11 mouse cellular contexts compared by ENCODE assay signal in genomic region chr19:28623726-28624125, GRCm38 (mm10). TPM values are rescaled to one million over a fixed set of nuclear protein-coding genes. Genes with fewer than 3 reads are reported as not detected.
DNase-seq lines count a peak whose midpoint lies in the region; ATAC-seq and TF ChIP-seq lines count a peak whose summit lies in the region.
"Had no signal": no experiment of that assay in that cellular context is flagged by ENCODE, and none has a peak within 500 bp of the region (broad histone marks: within the 10 kb centered on the region; RNA-seq: fewer than 3 reads in every experiment).

No protein-coding gene starts in this region.

- no peaks in the 10 kb centered on the region for H3K79me2 ChIP-seq in heart, adult 2 months (replicated peaks; ENCODE audit: control insufficient read depth, insufficient read depth, low read length)

- no peaks in the 10 kb centered on the region for H3K9me3 ChIP-seq in heart, embryonic 10.5 days
- H3K9me3 ChIP-seq in hindbrain, postnatal 0 days (ENCODE audit: low read length) = no peaks in the 10 kb centered on the region
- no peaks in the 10 kb centered on the region for H3K9me3 ChIP-seq in intestine, embryonic 16.5 days (ENCODE audit: control insufficient read depth, low read length)
- H3K9me3 ChIP-seq: embryonic facial prominence, embryonic 10.5 days had no signal

- TF ChIP-seq POLR2A in heart, adult 2 months (IDR thresholded peaks at IDR 0.05; ENCODE audit: insufficient read depth, low read depth, low read length) = no peak

- H3K27me3 ChIP-seq in heart, adult 2 months (ENCODE audit: control insufficient read depth, insufficient read depth, low read length) = no peaks in the 10 kb centered on the region
- no peaks in the 10 kb centered on the region for H3K27me3 ChIP-seq in heart, embryonic 10.5 days (ENCODE audit: insufficient read depth, poor library complexity, severe bottlenecking)
- H3K27me3 ChIP-seq in hindbrain, postnatal 0 days (ENCODE audit: insufficient read depth, low read length) = no peaks in the 10 kb centered on the region
- no peaks in the 10 kb centered on the region for H3K27me3 ChIP-seq in intestine, embryonic 16.5 days (replicated peaks; ENCODE audit: control insufficient read depth, insufficient read depth, low read length)

- ATAC-seq in hindbrain, postnatal 0 days = no peak
- ATAC-seq in intestine, embryonic 16.5 days = no peak
- ATAC-seq: liver, postnatal 0 days had no signal

- no peak for TF ChIP-seq EP300 in heart, adult 2 months (IDR thresholded peaks at IDR 0.05; ENCODE audit: insufficient read depth, low read depth, low read length)

- peak; percentile 67 to 76 for DNase-seq in heart, adult 2 months
- DNase-seq in heart, embryonic 10.5 days (ENCODE audit: low spot score) = no peak
- DNase-seq in urinary bladder, postnatal 14 days (ENCODE audit: low spot score) = peak; percentile 72
- DNase-seq in urinary bladder, postnatal 10 days (ENCODE audit: low spot score) = no peak
- DNase-seq in gastrocnemius, postnatal 25 days = peak; percentile 50
- DNase-seq in urinary bladder, postnatal 36 days (ENCODE audit: low spot score in 2 of 2) = peak; percentile 41 to 58
- DNase-seq in hindbrain, postnatal 0 days (ENCODE audit: low spot score) = no peak
- DNase-seq: cerebellum, adult 18-20 months; liver, postnatal 0 days had no signal

- WGBS in heart, adult 2 months = 63% methylated on average over 10 of the region's 10 CpGs
- WGBS in heart, embryonic 10.5 days = 76% methylated on average over 10 of the region's 10 CpGs
- 73% methylated on average over 9 of the region's 10 CpGs for WGBS in hindbrain, postnatal 0 days
- 73% methylated on average over 10 of the region's 10 CpGs for WGBS in intestine, embryonic 16.5 days

- no peak overlapping the region for H3K9ac ChIP-seq in heart, adult 2 months (ENCODE audit: low read depth, low read length)
- no peak overlapping the region for H3K9ac ChIP-seq in hindbrain, postnatal 0 days (replicated peaks; ENCODE audit: low read length)
- no peak overlapping the region for H3K9ac ChIP-seq in intestine, embryonic 16.5 days (ENCODE audit: low read depth, low read length)
- H3K9ac ChIP-seq: liver, postnatal 0 days had no signal

- H3K4me2 ChIP-seq in hindbrain, postnatal 0 days (ENCODE audit: low read depth, low read length) = no peak overlapping the region
- H3K4me2 ChIP-seq in intestine, embryonic 16.5 days (ENCODE audit: low read depth, low read length) = no peak overlapping the region

- H3K36me3 ChIP-seq in heart, adult 2 months (ENCODE audit: control insufficient read depth, insufficient read depth, low read length) = no peaks in the 10 kb centered on the region
- H3K36me3 ChIP-seq in heart, embryonic 10.5 days = no peaks in the 10 kb centered on the region
- no peaks in the 10 kb centered on the region for H3K36me3 ChIP-seq in hindbrain, postnatal 0 days (ENCODE audit: insufficient read depth, low read length)
- H3K36me3 ChIP-seq in intestine, embryonic 16.5 days (ENCODE audit: control insufficient read depth, insufficient read depth, low read length) = no peaks in the 10 kb centered on the region
- H3K36me3 ChIP-seq: embryonic facial prominence, embryonic 10.5 days had no signal

- no peak overlapping the region for H3K27ac ChIP-seq in heart, adult 2 months
- H3K27ac ChIP-seq in heart, embryonic 10.5 days = no peak overlapping the region
- H3K27ac ChIP-seq in hindbrain, postnatal 0 days = no peak overlapping the region
- no peak overlapping the region for H3K27ac ChIP-seq in intestine, embryonic 16.5 days (ENCODE audit: low read length)
- H3K27ac ChIP-seq: embryonic facial prominence, embryonic 10.5 days had no signal

- H3K4me1 ChIP-seq in heart, adult 2 months (ENCODE audit: control insufficient read depth, insufficient read depth, low read length) = no peaks in the 10 kb centered on the region; the same call in 1 of the 2 replicates
- H3K4me1 ChIP-seq in heart, embryonic 10.5 days = no peaks in the 10 kb centered on the region
- no peaks in the 10 kb centered on the region for H3K4me1 ChIP-seq in hindbrain, postnatal 0 days (ENCODE audit: insufficient read depth, low read length)
- no peaks in the 10 kb centered on the region; the same call in 1 of the 2 replicates for H3K4me1 ChIP-seq in intestine, embryonic 16.5 days (ENCODE audit: control insufficient read depth, insufficient read depth, low read length)
- H3K4me1 ChIP-seq: embryonic facial prominence, embryonic 10.5 days had no signal

- no peak for TF ChIP-seq CTCF in heart, adult 2 months (IDR thresholded peaks at IDR 0.05)
- TF ChIP-seq CTCF in hindbrain, postnatal 0 days (IDR thresholded peaks at IDR 0.05; ENCODE audit: low read depth) = no peak

- intact Hi-C loops in heart, adult 2 months (cut with DNase I) = loop anchor here (10.0 kb wide), 1 partner anchor 459 kb away; no protein-coding TSS in a partner anchor

- H3K4me3 ChIP-seq in heart, adult 2 months = no peak overlapping the region
- no peak overlapping the region for H3K4me3 ChIP-seq in heart, embryonic 10.5 days
- no peak overlapping the region for H3K4me3 ChIP-seq in hindbrain, postnatal 0 days (ENCODE audit: low read length)
- H3K4me3 ChIP-seq in intestine, embryonic 16.5 days (ENCODE audit: low read length) = no peak overlapping the region
- H3K4me3 ChIP-seq: embryonic facial prominence, embryonic 10.5 days had no signal

RNA-seq across cellular contexts. Expression of gene Glis3, which starts 56.2 kb away (rescaled TPM):
- total RNA-seq in heart, adult 2 months (2021) = 1 to 10 TPM; 1.1 to 1.3 TPM
- polyA plus RNA-seq in heart, adult 2 months (2012; rRNA removed) = 0.50 and 0.55 TPM in 2 replicates
- 0.99 and 1.4 TPM in 2 replicates for polyA plus RNA-seq in heart, embryonic 10.5 days (2016; fragmentation: Nextera tagmentation; extraction: Ambion mirVana)
- total RNA-seq in gastrocnemius, postnatal 25 days (2021) = 1 to 10 TPM in 1 of 2 experiments, under 1 TPM in 1; 0.82 to 1.0 TPM
- 11.4 and 16.2 TPM in 2 replicates for total RNA-seq in hindbrain, postnatal 0 days (2014; rRNA removed)
- polyA plus RNA-seq in hindbrain, postnatal 0 days (2015; fragmentation: Nextera tagmentation; extraction: Ambion mirVana) = 1.6 and 1.8 TPM in 2 replicates
- 0.73 and 0.97 TPM in 2 replicates for polyA plus RNA-seq in intestine, embryonic 16.5 days (2015; fragmentation: Nextera tagmentation; extraction: Ambion mirVana)

Comparison
In these comparisons a context has a peak if more than half of its experiments do, and no peak if none do; other contexts are left out.
1. DNase-seq: peak in heart, adult 2 months (2 of 2), urinary bladder, postnatal 14 days (single experiment), gastrocnemius, postnatal 25 days (single experiment) and urinary bladder, postnatal 36 days (2 of 2); none in heart, embryonic 10.5 days (single experiment), urinary bladder, postnatal 10 days (single experiment) and hindbrain, postnatal 0 days (single experiment).